Mouse (Mus musculus) embryonic facial prominence, embryonic 13.5 days (tissue): ENCODE results near the gene Papss2. TPM values are rescaled to one million over a fixed set of nuclear protein-coding genes. Genes with fewer than 3 reads are reported as not detected.
"Not testable (repeated sequence)": the region's sequence is repeated elsewhere in the genome, so short reads cannot be mapped to it uniquely, and the experiment has no call there.

ENCODE experiments used
- ATAC-seq: fragments of 200-750 bp; cut with Nextera tagmentation; 2 replicates; pipeline ENCODE4 v1.8.0; 2017; ENCODE audit warnings: low read depth; ENCODE audit not compliant: insufficient number of reproducible peaks, insufficient read depth, low FRiP score, low TSS enrichment
- H3K27ac ChIP-seq: fragments of 300-500 bp; sonication (generic); 2 replicates; pipeline ENCODE4 v1.5.1; 2015; ENCODE audit warnings: moderate library complexity, mild to moderate bottlenecking, inconsistent platforms
- H3K27me3 ChIP-seq: fragments of 300-500 bp; sonication (generic); 2 replicates; pipeline ENCODE4 v1.6.1; 2015; ENCODE audit warnings: mild to moderate bottlenecking, inconsistent platforms
- H3K36me3 ChIP-seq: fragments of 300-500 bp; sonication (generic); 2 replicates; pipeline ENCODE4 v1.6.1; 2015; ENCODE audit warnings: mild to moderate bottlenecking, inconsistent platforms
- H3K4me1 ChIP-seq: fragments of 300-500 bp; sonication (generic); 2 replicates; pipeline ENCODE4 v1.6.1; 2015; ENCODE audit warnings: inconsistent platforms
- H3K4me2 ChIP-seq: fragments of 300-500 bp; sonication (generic); 2 replicates; pipeline ENCODE4 v1.6.1; 2015; ENCODE audit warnings: moderate library complexity, mild to moderate bottlenecking, inconsistent platforms
- H3K4me3 ChIP-seq: fragments of 300-500 bp; sonication (generic); 2 replicates; pipeline ENCODE4 v1.5.1; 2015; ENCODE audit warnings: mild to moderate bottlenecking, inconsistent platforms
- H3K9ac ChIP-seq: fragments of 300-500 bp; sonication (generic); 2 replicates; pipeline ENCODE4 v1.6.1; 2015; ENCODE audit warnings: mild to moderate bottlenecking, inconsistent platforms
- H3K9me3 ChIP-seq: fragments of 300-500 bp; sonication (generic); 2 replicates; pipeline ENCODE4 v1.6.1; 2016; ENCODE audit warnings: inconsistent platforms
- WGBS: fragments of 180-500 bp; shearing (Covaris S2); methylation state at CpG from one replicate; pipeline ENCODE4 v1.1.7; 2015; ENCODE audit warnings: mixed read lengths; 5-methylcytosine and 5-hydroxymethylcytosine counted together
- polyA plus RNA-seq: library from polyadenylated mRNA; unstranded; fragments of >200 nt; fragmentation: Nextera tagmentation; extraction: Ambion mirVana; gene quantifications from 2 replicates; pipeline ENCODE4 v1.2.1, GENCODE M21; 2015

Gene Papss2
- polyA plus RNA-seq, 1 experiment from 2014 or later: 18.4 TPM

GRCm38 (mm10) chr19:32645939-32646338 is 50.3 kb downstream of the Papss2 start:
- ATAC-seq: no peak
- Histone ChIP-seq H3K27me3 (no peaks in the 10 kb centered on the region), H3K4me1 (no peaks in the 10 kb centered on the region)

GRCm38 (mm10) chr19:32646382-32646781 is 50.8 kb downstream of the Papss2 start:
- Histone ChIP-seq H3K9me3 (no peaks in the 10 kb centered on the region), H3K4me3 (no peak overlapping the region), H3K27me3 (no peaks in the 10 kb centered on the region), H3K36me3 (peaks cover 6% of the 10 kb centered on the region), H3K9ac (no peak overlapping the region), H3K4me1 (no peaks in the 10 kb centered on the region), H3K4me2 (no peak overlapping the region), H3K27ac (no peak overlapping the region)
- 64% methylated on average over 3 of the region's 3 CpGs for whole genome bisulfite sequencing
- ATAC-seq: no peak

More at GRCm38 (mm10) chr19:32645939-32646338, 50.3 kb downstream of the Papss2 start:
- no peak overlapping the region for H3K4me3 ChIP-seq
- WGBS: 74% methylated on average over 7 of the region's 7 CpGs
- H3K9ac ChIP-seq: no peak overlapping the region
- H3K27ac ChIP-seq: no peak overlapping the region
- no peaks in the 10 kb centered on the region for H3K9me3 ChIP-seq
- H3K4me2 ChIP-seq: no peak overlapping the region
- peaks cover 6% of the 10 kb centered on the region for H3K36me3 ChIP-seq

- Histone ChIP-seq H3K4me1 (no peaks in the 10 kb centered on the region), H3K9me3 (no peaks in the 10 kb centered on the region), H3K27ac (no peak overlapping the region), H3K9ac (no peak overlapping the region), H3K36me3 (peaks cover 6% of the 10 kb centered on the region), H3K27me3 (no peaks in the 10 kb centered on the region), H3K4me3 (no peak overlapping the region), H3K4me2 (no peak overlapping the region)
- 36% methylated on average over 10 of the region's 10 CpGs for WGBS
- no peak for ATAC-seq
These were observed 52.5 kb downstream of the Papss2 start for GRCm38 (mm10) chr19:32648019-32648571.

- Histone ChIP-seq H3K4me2 (no peak overlapping the region), H3K9ac (no peak overlapping the region), H3K27me3 (no peaks in the 10 kb centered on the region), H3K36me3 (no peaks in the 10 kb centered on the region; the same call in 1 of the 2 replicates), H3K9me3 (no peaks in the 10 kb centered on the region), H3K4me1 (no peaks in the 10 kb centered on the region), H3K4me3 (no peak overlapping the region), H3K27ac (no peak overlapping the region)
- no peak for ATAC-seq
- 91% methylated on average over 5 of the region's 5 CpGs for WGBS
These were observed 55.5 kb downstream of the Papss2 start for GRCm38 (mm10) chr19:32651046-32651445.

- no peaks in the 10 kb centered on the region for H3K27me3 ChIP-seq
- no peak overlapping the region for H3K9ac ChIP-seq
- H3K4me2 ChIP-seq: no peak overlapping the region
- no peak overlapping the region for H3K4me3 ChIP-seq
- 84% methylated on average over 5 of the region's 5 CpGs for WGBS
- no peaks in the 10 kb centered on the region for H3K9me3 ChIP-seq
- no peaks in the 10 kb centered on the region; the same call in 1 of the 2 replicates for H3K36me3 ChIP-seq
- H3K4me1 ChIP-seq: no peaks in the 10 kb centered on the region
- H3K27ac ChIP-seq: no peak overlapping the region
- no peak for ATAC-seq
These were observed 57.5 kb downstream of the Papss2 start for GRCm38 (mm10) chr19:32653122-32653521.

GRCm38 (mm10) chr19:32653630-32654362 is 58.2 kb downstream of the Papss2 start:
- no peaks in the 10 kb centered on the region for H3K4me1 ChIP-seq
- H3K36me3 ChIP-seq: no peaks in the 10 kb centered on the region; the same call in 1 of the 2 replicates
- H3K9ac ChIP-seq: no peak overlapping the region
- 86% methylated on average over 7 of the region's 7 CpGs for WGBS
- H3K4me2 ChIP-seq: no peak overlapping the region
- no peak overlapping the region for H3K27ac ChIP-seq
- no peaks in the 10 kb centered on the region for H3K27me3 ChIP-seq
- no peak overlapping the region for H3K4me3 ChIP-seq
- ATAC-seq: no peak
- H3K9me3 ChIP-seq: no peaks in the 10 kb centered on the region

- Histone ChIP-seq H3K4me1 (no peaks in the 10 kb centered on the region), H3K9me3 (no peaks in the 10 kb centered on the region), H3K36me3 (peaks cover 16% of the 10 kb centered on the region), H3K4me2 (no peak overlapping the region), H3K27me3 (no peaks in the 10 kb centered on the region), H3K9ac (no peak overlapping the region), H3K27ac (no peak overlapping the region), H3K4me3 (no peak overlapping the region)
- no peak for ATAC-seq
- 80% methylated on average over 5 of the region's 5 CpGs for WGBS
These were observed 63.8 kb downstream of the Papss2 start for GRCm38 (mm10) chr19:32659346-32659745.

- Histone ChIP-seq H3K27me3 (no peaks in the 10 kb centered on the region), H3K4me1 (no peaks in the 10 kb centered on the region), H3K4me3 (no peak overlapping the region), H3K9me3 (no peaks in the 10 kb centered on the region), H3K4me2 (no peak overlapping the region), H3K27ac (no peak overlapping the region), H3K9ac (no peak overlapping the region), H3K36me3 (peaks cover 25% of the 10 kb centered on the region)
- 90% methylated on average over 6 of the region's 6 CpGs for WGBS
- no peak for ATAC-seq
These were observed 67.3 kb downstream of the Papss2 start for GRCm38 (mm10) chr19:32662936-32663335.

- ATAC-seq: no peak
- WGBS: 81% methylated on average over 8 of the region's 8 CpGs
- Histone ChIP-seq H3K36me3 (peaks cover 26% of the 10 kb centered on the region), H3K27me3 (no peaks in the 10 kb centered on the region), H3K4me2 (no peak overlapping the region), H3K4me3 (no peak overlapping the region), H3K27ac (no peak overlapping the region), H3K9me3 (no peaks in the 10 kb centered on the region), H3K4me1 (no peaks in the 10 kb centered on the region), H3K9ac (no peak overlapping the region)
These were observed 69.7 kb downstream of the Papss2 start for GRCm38 (mm10) chr19:32665243-32665642.

- H3K4me3 ChIP-seq, H3K27ac ChIP-seq, ATAC-seq, H3K9me3 ChIP-seq, H3K9ac ChIP-seq, H3K4me1 ChIP-seq, H3K27me3 ChIP-seq, H3K4me2 ChIP-seq: not testable (repeated sequence)
- 77% methylated on average over 1 of the region's 1 CpGs for WGBS
- peaks cover 34% of the 10 kb centered on the region for H3K36me3 ChIP-seq
These were observed 72.2 kb downstream of the Papss2 start for GRCm38 (mm10) chr19:32667830-32668229.

- H3K4me3 ChIP-seq: no peak overlapping the region
- H3K27ac ChIP-seq: no peak overlapping the region
- H3K36me3 ChIP-seq: peaks cover 42% of the 10 kb centered on the region
- ATAC-seq: no peak
- no peaks in the 10 kb centered on the region for H3K9me3 ChIP-seq
- H3K9ac ChIP-seq: no peak overlapping the region
- no peaks in the 10 kb centered on the region for H3K4me1 ChIP-seq
- 91% methylated on average over 3 of the region's 3 CpGs for WGBS
- no peak overlapping the region for H3K4me2 ChIP-seq
- no peaks in the 10 kb centered on the region for H3K27me3 ChIP-seq
These were observed 80.2 kb downstream of the Papss2 start for GRCm38 (mm10) chr19:32675766-32676165.

GRCm38 (mm10) chr19:32680894-32681293 is 85.3 kb downstream of the Papss2 start:
- ATAC-seq: no peak
- Histone ChIP-seq H3K36me3 (peaks cover 37% of the 10 kb centered on the region), H3K4me2 (no peak overlapping the region), H3K27ac (no peak overlapping the region), H3K27me3 (no peaks in the 10 kb centered on the region), H3K4me1 (no peaks in the 10 kb centered on the region), H3K9me3 (no peaks in the 10 kb centered on the region), H3K4me3 (no peak overlapping the region), H3K9ac (no peak overlapping the region)
- 91% methylated on average over 2 of the region's 2 CpGs for WGBS
